Mouse (Mus musculus): Measurements from ENCODE around the gene Atxn7. TPM values are rescaled to one million over a fixed set of nuclear protein-coding genes. Genes with fewer than 3 reads are reported as not detected.

Atxn7 gene
- total RNA-seq, 2 experiments from 2014 or later = 20.4 to 23.3 TPM

- no peak for DNase-seq (ENCODE audit: low spot score)
These were observed 102.1 kb downstream of the Atxn7 start for GRCm38 (mm10) chr14:14063382-14063781.

DNA sequence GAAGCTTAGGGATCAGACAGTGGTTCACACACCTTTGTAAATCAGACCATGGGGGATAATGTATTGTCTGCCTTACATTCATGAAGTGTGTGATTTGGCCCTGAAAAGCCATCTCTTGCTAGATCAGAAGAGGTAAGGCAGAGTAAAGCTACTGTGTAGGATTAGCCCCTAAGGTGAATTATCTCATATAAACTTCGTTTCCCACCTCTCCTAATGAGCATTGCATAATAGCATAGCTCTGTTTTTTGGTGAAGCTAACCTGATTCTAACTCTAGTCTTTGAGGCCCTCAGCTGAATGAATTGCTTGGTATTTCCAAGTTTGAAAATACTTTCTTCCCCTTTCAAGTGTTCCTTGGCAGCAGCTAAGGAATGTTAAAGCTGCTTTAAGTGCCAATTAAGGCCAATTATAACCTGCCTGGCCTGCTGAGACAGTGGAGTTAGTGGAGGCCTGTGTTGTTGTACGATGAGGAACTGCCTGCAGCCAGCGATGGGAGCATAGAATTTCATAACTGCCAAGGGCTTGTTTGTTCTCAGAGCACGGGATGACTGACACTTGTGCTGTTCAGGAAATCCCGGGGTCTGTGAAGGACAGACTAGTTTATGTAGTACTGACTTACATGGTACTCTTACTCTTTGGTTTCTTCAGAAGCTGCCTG is 103.4 kb downstream of the Atxn7 start:
- DNase-seq (ENCODE audit: low spot score) = no peak

DNA sequence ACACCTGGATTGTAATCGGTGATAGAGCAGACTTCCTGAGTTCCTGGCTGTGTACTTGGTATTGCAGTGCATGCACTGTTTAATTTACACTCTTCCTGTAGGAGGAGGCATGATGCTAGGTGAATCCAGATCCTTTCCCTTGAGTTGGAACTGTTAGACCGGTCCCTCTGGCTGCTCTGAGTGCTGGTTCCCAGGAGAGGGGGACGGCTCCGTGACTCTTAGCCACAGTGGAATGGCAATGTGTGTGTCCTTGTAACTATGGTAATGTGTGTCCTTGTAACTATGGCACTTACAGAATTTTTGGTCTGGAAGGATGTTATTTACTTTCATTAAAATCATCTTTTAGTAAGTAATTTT is 103.9 kb downstream of the Atxn7 start:
- no peak for DNase-seq (ENCODE audit: low spot score)

DNA sequence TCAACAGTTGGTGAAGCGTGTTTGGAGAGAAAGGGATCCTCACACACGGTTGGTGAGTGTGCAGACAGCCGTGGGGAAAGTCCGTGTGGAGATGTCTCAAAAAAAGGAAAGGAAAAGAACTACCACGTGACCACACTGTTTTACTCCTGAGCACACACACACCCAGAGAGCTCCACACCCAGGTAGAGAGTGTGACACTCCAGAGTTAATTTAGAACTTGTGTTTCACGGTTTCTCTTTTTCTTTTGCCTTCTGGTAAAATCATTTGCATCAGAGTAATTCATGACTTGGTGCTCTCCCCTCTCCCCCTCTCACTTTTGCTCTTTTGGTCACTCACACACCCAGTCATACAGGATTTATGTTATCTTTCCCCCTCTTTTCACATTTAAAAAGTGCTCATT is 105.0 kb downstream of the Atxn7 start:
- no peak for DNase-seq (ENCODE audit: low spot score)

DNA sequence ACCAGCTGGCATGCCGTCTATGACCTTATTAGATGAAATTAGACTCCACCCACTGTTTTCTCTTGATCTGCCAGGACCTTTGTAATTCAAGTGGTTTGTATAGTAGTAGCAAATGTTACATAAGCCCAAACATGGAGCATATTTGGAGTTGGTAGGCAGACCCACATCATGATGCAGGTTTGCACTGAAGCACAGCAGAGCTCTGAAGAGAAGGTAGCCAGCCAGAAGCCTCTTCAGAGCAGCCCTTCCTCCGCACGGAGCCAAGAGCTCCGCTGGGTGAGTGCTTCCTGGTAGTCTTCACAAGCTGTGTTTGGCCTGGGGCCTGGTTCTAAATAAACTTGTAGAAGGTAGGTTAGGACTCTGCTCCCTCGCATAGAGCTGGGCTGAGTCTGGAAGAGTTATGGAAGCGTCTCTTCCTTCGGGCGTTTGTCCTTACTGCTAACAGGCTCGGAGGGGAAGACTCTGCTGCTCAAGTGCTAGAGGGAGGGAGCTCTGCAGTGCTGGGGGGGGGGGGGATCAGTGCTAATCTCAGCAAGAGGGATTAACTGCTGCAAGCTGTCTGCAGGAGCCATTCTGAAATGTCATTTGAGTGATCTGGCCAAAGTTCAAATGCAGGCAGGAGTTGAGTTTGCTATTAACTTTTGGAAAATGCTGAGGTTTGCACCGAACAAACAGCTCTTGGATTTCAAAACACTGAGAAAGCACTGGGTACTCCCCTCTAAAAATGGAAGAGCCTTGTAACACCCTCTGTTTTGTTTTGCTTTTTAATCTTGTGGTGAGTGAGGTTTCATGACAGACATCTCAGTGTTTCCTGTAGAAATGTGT is 106.6 kb downstream of the Atxn7 start:
- peak; percentile 51 for DNase-seq (ENCODE audit: low spot score)

GRCm38 (mm10) chr14:14068553-14068952 is 107.3 kb downstream of the Atxn7 start:
- no peak for DNase-seq (ENCODE audit: low spot score)

DNA sequence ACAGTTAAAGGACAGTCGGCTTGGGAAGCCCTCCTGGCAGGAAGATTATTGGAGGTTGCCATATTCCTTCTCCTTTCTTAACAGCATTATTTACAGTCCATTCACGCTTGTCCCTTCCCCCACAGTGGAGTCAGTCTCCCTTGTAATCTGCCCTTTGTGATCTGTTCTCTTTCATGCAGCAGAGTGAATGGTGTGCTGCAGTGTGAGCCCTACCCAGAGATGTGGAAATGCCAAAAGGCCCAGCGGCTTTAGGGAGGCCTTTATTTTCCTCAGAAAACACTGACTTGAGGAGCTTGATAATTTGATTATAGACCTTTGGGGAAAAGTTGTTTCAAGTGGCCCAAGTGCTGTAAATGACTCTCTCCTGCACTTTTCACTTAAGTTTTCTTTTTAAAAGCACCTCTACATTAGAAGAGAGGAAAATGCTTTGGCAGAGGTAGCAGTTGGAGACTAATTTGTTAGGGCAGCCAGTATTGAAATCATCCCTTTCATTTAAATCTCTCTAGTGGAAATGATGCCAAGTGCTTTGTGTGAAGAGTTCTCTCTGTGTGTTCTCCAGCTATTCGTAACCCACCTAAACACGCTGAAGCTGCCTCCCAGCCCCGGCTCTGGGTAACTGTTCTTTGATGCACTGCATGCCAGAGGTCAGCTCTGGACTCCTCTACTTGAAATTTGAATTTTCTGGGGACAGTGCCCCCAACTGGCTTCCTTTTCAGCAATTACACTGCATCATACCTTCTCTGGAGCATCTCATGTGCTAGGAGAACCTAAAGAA is 109.5 kb downstream of the Atxn7 start:
- no peak for DNase-seq (ENCODE audit: low spot score)

GRCm38 (mm10) chr14:14071456-14071855 is 110.2 kb downstream of the Atxn7 start:
- no peak for DNase-seq (ENCODE audit: low spot score)

DNA sequence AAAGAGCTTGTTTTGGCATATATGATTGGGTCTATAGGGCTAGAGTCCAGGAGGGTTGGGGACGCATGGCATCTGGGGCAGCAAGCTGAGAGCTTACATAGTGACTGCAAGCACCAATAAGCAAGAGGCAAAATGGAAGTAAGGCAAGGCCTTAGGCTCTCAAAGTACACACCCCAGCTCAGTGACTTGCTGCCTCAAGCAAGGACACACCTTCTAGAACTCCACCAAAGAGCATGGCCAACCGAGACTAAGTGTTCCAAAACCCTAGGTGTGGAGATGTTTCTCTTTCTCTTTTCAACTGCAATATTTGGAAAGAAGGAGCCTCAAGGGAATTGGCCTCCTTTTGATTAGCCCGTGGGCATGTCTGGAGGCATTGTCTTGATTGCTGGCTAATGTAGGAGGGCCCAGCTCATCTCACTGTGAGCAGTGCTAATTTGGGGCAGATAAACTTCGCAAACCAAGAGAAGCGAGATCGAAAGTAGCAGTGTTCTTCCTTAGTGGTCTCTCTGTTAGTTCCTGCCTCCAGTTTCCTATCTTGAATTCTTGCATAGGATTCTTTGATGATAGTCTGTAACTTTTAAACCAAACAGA is 119.5 kb downstream of the Atxn7 start:
- no peak for DNase-seq (ENCODE audit: low spot score)

DNA sequence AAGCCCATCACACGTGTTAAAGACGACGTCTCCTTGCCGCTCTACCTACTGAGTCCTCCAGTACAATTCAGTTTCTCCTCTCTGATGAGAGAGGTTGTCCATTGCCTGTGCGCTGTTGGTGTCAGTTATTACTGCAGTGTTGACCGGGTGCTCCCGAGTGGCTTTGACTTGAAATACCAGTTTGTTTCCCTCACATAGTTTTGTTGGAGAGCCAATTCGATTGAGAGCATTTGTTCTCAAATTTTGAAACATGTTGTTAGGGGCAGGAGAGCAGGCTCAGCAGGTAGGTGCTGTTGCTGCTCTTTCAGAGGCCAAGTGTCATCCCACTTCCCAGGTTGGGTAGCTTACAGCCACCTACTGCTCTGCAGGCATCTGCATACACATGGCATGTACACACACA is 122.6 kb downstream of the Atxn7 start:
- no peak for DNase-seq (ENCODE audit: low spot score)

GRCm38 (mm10) chr14:14086711-14087263 is 125.5 kb downstream of the Atxn7 start:
- no peak for DNase-seq (ENCODE audit: low spot score)

DNA sequence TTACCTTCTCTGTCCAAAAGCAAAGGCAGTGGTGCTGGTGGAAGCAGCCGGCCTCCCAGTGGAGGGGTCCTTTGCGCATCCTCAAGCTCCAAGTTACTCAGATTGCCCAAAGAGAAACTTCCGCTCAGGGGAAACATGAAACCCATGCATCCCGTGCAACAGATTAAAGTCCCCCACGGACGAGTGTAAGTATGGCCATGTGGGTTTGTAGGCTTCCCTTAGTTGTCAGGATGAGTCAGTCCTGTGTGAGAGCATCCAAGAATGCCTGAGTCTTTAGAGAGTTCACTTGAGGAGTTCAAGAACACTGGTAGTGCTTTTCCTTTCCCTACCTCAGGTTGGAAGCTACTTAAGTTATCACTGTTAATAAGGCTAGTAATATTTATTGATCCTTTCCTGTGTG is 126.1 kb downstream of the Atxn7 start:
- DNase-seq (ENCODE audit: low spot score) = no peak

- no peak for DNase-seq (ENCODE audit: low spot score)
These were observed 127.0 kb downstream of the Atxn7 start for GRCm38 (mm10) chr14:14088016-14088791.

- no peak for DNase-seq (ENCODE audit: low spot score)
These were observed 129.3 kb downstream of the Atxn7 start for GRCm38 (mm10) chr14:14090571-14090970.

GRCm38 (mm10) chr14:14098330-14098980 is 137.2 kb downstream of the Atxn7 start:
- peak; percentile 89 for DNase-seq (ENCODE audit: low spot score)

- no peak for DNase-seq (ENCODE audit: low spot score)
These were observed 139.6 kb downstream of the Atxn7 start for GRCm38 (mm10) chr14:14100773-14101280.

- no peak for DNase-seq (ENCODE audit: low spot score)
These were observed 140.1 kb downstream of the Atxn7 start for GRCm38 (mm10) chr14:14101296-14101695.

- DNase-seq (ENCODE audit: low spot score) = no peak
These were observed 143.1 kb downstream of the Atxn7 start for GRCm38 (mm10) chr14:14104213-14104929.

- DNase-seq (ENCODE audit: low spot score) = no peak
These were observed 143.7 kb downstream of the Atxn7 start for GRCm38 (mm10) chr14:14104930-14105318.

Measured in gastrocnemius, adult 18-20 months (tissue).